Mouse (Mus musculus): ENCODE results near the gene Hoxb9.

DNA sequence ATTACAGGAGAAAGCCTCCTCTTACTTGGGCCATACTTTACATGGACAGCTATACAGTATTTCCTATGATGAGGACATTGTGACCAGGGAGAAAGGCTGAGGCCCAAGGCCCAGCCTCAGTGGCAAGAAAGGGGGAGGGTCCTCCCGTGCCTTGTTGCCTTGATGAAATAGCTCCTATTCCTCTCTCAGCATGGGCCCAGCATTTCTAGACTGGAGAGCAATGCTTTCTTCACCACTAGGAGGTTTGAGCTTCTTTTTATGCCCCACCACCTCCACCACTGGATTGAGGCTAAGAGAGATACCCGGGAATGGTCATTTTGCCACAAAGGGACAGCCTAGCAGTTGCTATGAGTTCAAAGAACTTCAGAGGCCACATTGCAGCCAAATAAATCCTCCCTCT, 25.7 kb downstream of the Hoxb9 start:
- TF ChIP-seq CTCF (IDR thresholded peaks at IDR 0.05; ENCODE audit: low read depth) (no peak), EP300 (IDR thresholded peaks at IDR 0.05; ENCODE audit: low read depth) (no peak)

All from liver, embryonic 14.5 days (tissue).